Mouse (Mus musculus) heart, adult 9 months (tissue): ENCODE data around the gene Mrnip.
A peak's percentile ranks its signal among the peaks of the same experiment; 100 is the strongest.

ENCODE experiments used
- DNase-seq, 2 experiments: peaks; one replicate each; pipeline ENCODE4 v3.0.0; 2022; ENCODE audit warnings: low spot score in 2 of 2

Mrnip gene

DNA sequence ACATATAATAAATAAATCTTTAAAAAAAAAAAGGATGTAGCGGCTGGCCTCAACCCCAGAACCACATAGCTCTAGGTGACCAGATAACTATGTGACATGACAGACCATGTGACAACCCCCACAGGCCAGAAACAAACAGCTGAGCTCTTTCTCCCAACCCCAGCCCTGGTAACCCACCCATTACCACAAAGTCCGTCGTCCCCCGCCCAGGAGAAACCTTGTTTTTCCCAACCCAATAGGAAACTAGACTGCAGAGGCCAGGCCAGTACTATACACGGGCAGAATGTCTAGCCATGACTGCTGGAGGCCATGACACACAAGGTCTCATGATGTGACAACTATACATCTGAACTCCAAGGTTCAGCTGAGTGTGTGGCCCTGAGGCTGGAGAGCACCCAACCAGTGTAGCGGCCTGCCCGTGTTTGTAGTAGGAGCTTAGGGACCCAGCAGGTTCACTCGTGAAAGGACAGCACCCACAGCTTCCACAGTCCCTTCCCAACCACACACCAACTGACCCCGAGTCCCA is 29.1 kb downstream of the Mrnip start:
- no peak for DNase-seq

DNA sequence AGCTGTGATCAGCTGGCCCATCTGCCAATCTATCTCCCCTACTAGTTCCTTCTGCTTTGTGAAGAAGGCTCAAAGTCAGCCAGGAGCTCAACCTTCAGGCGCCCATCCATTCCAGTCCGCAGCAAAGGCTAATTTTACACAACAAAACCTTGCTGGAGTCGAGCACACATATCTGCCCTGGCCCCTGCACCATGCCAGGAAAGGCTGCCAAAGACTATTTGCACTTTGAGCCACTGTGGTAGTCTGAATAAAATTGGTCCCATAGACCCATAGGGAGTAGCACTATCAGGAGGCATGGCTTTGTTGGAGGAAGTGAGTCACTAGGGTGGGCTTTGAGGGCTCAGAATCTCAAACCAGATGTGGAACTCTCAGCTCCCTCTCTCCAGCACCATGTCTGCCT is 31.2 kb downstream of the Mrnip start:
- DNase-seq, result peak in 1 of 2 experiments; percentile 44

DNA sequence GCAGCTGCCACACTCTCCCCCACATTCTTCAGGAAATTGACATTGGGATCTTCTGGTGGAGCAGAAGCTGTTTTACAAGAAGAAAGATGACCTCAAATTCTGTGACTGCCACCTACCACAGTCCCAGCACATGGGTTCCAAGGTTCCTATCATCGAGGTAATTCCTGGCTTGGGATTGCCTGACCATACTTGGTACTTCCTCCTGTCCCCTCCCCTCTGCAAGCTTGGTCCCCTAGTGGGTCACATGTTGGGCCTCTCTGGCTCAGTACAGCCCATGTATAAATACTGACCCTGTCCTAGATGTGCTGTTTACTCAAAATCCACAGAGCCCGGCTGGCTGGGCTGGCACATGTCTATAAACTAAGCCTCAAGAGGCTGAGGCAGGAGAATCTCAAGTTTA is 31.8 kb downstream of the Mrnip start:
- DNase-seq, result no peak

DNA sequence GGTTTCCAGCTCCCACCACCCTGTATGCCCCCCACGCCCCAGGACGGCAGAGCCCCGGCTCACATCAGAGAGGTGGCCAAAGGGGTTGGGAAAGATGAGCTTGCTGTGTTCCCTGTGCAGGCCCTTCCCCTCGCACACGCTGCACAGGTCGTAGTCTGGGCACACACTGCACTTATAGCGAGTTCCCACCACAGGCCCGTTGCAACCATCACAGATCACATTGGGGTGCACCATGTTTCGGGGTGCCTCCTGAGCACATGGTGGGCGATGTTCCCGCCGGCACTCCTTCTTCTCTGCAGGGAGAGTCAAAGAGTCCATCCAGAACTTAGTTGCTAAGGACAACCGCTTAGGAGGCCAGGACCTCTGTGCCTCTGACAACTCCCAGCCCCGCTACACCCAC is 33.1 kb downstream of the Mrnip start:
- no peak for DNase-seq

DNA sequence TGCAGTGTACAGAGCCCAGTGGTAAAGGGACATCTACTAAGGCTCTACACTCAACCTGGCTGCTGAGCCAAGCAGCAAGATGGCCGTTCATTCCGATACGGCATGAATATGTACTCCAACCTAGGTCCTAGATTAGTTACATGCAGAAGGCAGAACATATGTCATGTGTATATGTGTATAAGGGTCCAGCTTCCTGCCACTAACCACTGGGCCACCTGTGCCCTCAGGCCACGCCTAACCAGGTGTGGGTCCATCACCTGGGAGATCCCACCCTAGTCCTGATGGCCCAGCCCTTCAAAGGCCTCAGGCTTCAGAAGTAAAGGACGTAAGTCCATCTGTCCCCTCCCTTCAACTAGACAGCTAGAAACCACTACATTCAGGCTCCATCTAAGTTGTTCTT is 33.8 kb downstream of the Mrnip start:
- no peak for DNase-seq

DNA sequence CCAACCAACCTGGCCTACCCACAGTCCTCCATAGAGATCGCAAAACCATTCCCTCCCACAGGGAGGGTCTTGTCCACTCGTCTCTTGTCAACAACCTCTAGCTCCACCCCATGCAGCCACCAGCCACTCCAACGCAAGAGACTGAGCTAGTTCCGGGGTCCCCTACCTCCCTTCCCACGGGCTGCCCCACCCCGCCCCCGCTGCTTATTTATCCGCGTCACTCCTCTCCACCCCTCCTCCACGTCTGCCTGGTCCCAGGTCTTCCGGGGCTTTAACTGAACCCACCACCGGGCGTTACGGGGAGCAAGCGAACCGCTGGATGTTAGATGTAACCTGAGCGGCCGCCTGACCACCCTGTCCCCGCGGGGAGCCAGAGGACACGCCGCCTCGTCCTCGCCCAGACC is 35.9 kb downstream of the Mrnip start:
- DNase-seq, result peak; percentile 90 to 94

DNA sequence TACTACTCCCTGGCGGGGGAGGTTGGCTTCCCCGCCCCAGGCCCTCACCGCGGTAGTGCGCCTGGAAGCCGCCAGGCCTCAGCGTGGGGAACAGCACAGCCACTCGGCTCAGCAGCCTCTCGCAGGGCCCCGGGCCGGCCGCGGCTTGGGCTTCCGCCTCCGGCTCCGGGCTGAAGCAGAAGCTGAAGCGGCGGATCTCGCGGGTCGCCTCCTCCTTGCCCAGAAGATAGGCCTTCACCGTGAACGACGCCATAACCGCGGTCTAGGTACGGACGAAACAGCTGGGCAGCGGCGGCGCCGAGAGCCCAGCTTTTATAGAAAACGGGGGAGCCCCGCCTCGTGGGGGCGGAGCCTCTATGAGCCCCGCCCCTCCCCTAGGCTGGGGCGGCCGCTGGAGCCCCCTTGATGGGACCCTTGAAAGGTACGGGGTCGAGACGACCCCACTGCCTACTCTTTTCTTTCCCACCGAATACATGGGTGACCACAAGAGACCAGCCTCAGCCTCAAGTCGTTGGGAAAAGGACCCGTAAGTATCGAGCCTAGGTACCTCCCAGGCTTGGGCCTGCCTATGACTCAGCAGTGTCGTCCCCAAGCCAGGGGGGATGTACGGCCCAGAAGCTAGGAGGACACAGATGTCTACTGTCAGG is 36.4 kb downstream of the Mrnip start, which contains the start of the genes Sqstm1 and Mgat4b:
Gene Sqstm1, minus strand, starts transcription at position 323 of the 647 bp plus-strand sequence.
Gene Mgat4b, plus strand, starts transcription at position 386 of the 647 bp plus-strand sequence.
- DNase-seq, result peak; percentile 88 to 90

DNA sequence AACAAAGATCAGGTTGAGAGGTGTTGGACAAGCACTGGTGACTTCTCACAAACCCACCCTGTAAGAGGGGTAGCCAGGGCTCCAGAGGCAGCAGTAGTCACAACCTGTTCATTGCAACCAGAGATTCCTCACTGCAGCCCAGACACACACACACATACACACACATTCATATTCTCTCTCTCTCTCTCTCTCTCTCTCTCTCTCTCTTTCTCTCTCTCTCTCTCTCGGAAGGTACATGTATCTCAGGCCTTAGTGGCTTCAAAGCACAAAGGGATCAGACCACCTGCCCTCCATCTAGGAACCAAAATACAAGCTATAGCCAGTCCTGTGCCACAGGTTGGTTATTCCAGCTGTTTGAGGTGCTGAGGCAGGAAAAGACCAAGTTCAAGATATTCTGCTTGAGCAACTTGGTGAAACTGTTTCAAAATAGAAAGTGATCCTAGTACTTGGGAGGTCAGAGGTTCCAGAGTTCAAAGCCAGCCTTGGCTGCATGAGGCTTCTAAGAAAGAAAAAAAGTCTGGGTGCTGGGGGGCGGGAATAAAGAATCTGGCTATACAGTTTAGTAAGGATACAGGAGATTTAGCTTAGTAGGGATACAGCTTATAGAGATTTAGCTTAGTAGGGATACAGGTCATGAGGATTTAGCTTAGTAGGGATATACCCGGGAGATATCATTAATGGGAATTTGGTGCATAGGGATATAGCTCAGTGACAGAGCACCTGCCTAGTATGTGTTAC is 37.2 kb downstream of the Mrnip start:
- no peak for DNase-seq

DNA sequence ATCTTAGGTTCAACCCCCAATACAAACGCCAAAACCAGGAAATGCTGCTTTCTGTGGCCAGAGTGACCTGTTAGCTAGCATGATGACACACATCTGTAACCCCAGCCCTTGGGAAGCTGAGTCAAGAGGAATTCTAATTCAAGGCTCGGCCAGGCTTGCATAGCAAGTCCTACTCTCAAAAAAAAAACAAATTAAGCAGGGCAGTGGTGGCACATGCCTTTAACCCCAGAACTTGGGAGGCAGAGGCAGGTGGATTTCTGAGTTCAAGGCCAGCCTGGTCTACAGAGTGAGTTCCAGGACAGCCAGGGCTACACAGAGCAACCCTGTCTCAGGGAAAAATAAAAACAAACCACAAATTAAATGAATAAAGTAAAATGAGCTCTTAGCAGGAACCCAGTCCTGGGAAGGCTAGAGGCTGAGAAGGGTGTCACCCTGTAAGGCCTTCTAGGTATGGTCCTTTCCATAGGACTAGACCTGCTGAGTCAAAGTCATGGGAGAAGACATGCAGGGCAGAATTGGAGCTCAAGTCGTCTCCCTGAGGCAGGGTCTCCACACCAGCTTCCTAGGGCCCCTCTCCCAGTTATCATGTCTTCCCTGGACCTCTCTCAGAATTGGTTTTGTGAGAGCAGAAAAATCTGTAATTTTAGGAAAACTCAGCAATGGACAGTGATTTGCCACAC is 38.0 kb downstream of the Mrnip start:
- DNase-seq, result no peak

DNA sequence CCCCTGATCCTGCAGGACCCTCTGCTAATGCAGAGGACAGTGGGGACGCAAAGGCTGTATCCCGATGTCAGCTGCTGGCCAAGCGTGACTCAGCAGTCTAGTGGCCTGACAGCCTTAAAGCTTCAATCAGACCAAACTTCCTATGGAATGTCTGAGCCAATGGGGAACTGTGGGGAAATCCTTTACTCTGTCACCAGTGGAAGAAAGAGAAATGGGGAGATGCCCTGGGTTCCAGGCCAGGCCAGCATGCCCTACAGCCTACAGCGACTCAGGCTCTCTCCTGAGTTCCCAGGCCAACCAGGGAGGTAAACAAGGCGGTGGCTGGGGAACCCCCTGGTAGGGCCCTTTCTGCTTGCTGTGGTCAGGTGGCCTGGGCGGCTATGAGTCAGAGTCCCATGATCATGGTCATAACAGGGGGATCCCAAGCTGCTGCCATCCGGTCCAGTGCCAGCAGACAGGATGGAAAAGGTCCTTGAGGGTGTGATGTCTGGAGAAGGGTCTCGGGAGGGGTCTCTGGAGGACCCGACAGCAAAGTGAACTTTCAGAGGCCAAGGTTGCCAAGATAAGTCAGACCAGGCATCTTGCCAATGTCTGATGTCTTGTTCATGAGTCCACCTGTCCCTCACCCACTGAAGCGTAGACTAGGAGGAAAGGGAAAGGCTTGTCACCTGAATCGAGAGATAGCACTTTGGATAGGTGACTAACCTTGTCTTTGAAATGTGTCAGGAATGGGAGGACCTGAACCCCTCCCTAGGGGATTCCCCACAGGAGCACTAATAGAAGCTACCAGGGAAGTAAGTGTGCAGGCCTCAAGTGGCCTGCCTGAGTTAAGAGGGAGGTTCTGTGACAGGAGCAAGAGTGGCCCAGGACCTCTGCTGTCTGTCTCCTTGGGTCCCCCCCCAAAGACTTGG is 38.9 kb downstream of the Mrnip start:
- DNase-seq, result peak; percentile 94 to 95

DNA sequence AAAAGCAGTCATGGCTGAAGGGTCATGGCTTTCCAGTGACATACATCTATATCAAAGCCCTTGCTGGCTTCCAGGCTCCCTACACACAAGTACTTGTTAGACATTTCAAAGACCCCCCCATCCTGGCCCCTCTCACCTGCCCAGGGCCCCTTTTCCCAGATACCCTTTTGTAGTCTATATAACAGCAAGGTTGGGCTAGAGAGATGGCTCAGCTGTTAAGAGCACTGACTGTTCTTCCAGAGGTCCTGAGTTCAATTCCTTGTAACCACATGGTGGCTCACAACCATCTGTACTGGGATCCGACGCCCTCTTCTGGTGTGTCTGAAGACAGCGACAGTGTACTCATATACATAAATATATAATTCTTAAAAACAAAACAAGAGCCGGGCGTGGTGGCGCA is 40.4 kb downstream of the Mrnip start:
- no peak for DNase-seq

DNA sequence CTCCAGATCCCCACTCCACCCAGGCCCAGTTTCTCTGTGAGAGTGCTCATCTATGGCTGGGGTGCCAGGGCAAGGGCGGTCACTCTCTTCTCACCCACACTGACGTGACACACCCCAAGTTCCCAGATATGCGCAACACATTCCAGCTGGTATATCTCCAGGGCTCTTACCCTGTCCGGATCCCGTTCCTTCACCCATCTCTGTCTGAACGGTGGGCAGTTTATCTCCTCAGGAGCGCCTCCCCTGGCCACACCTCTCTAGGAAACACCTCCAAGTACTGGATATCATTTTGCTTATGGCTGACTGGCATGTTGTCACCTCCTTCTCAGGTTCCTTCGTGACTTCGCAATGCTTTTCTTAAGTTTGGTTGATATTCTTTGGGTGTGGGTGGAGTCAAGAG is 41.4 kb downstream of the Mrnip start:
- DNase-seq, result no peak

DNA sequence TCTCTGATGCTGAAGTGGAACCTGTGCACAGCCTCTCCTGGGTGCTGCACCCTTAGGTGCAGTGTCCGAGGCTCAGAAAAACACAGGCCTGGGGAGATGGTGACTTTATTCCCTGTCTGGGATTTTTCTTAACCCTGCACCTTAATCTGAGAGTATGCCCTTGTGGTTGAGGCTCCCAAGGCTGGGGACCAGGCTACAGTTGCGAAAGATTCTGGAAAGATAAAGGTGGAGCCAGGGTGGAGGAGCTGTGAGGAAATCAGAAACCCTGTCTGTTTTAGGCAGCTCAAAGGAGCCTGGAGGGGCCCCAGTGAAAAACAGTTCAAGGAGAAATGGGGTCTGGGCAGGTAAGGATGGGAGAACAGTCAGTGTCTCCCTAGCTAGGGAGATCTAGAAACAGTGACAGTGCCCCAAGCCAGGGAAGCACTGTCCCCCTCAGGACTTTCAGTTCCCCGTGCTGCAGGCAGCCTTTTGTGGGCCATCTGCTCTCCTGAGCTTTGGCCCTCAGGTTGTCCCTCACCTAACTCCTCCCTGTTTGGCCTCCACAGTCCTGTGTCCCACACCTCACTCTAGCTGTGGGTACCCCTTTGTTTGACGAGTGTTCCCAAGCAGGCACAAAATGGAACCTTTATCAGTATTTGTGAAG is 42.6 kb downstream of the Mrnip start:
- DNase-seq, result no peak

DNA sequence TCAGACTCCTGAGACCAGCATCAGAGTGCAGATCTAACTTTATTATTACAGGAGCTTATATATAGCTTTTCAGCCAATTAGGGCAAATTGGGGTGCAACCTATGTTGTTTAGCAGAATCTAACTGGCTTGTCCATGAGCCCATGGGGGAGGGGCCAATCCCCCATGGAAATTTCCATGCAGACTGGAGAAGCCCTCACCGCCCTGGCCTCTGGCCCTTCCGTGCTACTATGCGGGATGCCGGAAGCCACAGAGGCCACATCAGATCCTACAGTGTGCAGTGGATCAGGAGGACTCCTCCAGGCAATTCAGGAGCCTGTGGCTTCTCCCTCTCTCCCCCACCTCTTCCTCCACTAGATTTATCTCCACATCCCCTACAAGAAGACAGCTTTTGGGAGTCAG is 43.6 kb downstream of the Mrnip start:
- DNase-seq, result no peak

DNA sequence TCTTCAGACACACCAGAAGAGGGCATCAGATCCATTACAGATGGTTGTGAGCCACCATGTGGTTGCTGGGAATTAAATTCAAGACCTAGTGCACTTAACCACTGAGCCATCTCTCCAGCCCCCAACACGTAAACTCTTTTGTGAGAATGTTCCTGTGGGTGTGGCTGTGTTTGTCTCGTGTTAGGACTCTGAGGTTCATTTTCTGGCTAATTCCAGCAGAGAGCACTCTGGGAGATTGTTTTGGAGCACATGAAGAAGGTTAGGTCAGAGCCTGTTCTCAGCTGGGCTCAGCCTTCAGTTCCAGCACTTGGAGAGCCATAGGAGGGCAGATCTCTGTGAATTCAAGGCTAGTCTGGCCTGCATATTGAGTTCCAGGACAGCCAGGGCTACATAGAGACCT is 45.6 kb downstream of the Mrnip start:
- no peak for DNase-seq

DNA sequence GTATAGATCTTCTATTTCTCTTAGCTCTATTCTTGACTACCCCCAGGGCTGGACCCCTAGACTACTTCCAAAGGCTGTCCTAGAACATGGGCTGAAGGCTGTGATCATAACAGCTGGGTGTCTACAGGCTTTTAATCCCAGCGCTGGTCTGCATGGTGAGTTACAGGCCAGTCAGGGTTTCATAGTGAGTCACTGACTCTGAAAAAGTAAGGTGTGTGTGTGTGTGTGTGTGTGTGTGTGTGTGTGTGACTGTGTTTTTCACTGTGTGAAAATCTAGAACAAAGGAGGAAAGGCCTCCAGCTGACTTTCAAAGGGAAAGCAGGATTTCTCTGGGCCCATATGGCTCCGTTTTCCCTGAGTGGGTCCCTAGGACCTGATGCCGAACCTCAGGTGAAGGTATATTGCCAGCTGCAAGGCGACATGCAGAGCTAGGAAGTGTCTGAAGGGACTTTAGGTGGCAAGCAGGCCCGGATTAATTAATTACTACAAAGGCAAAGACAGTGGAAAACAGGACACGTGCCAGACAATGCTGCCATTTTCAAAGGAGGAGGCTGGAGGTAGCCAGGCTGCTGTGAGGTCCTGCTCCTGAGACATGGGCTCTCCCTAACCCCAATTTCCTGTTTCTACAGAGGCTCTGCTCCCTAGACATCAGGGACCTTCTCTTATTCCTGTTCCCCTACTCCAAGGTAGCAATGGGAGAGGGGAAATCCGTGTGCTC is 48.5 kb downstream of the Mrnip start:
- no peak for DNase-seq

DNA sequence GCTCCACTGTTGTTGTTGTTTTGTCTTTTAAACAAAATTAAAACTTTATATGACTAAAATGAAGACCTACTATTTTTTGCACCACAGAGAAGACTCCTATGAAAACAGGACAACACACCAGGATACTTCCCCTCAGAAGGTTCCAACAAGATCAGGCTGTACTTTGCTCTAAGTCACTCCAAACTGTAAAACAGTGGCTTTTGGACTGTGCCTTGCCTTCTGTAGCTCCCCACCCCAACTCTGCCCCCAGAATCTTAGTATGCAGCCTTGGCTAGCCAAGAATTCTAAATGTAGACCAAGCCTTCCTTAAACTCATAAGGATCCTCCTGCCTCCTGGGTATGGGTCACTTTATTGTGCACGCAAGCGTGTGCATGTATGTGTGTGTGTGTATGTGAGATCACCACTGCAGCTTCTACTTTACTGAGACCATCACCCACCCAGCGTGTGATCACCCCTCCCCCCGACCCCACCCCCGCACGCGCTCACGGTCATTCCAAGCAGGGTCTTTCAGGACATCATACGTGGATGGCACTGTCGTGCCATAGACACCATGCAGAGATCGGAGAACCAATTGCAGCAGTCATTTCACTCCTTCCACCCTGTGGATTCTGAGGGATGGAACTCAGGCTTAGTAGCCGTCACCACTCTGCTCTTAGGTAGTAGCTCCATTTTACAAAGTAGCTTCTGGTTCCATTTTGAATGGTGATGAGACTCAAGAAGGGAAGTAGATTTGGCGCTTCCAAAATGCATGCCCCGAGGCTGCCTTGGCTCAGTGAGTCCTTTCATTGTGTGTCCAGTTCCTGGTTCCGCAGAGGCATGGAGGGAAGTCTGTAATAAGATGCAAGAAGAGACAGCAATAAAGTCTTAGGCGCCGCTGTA is 49.8 kb downstream of the Mrnip start:
- DNase-seq, result no peak

DNA sequence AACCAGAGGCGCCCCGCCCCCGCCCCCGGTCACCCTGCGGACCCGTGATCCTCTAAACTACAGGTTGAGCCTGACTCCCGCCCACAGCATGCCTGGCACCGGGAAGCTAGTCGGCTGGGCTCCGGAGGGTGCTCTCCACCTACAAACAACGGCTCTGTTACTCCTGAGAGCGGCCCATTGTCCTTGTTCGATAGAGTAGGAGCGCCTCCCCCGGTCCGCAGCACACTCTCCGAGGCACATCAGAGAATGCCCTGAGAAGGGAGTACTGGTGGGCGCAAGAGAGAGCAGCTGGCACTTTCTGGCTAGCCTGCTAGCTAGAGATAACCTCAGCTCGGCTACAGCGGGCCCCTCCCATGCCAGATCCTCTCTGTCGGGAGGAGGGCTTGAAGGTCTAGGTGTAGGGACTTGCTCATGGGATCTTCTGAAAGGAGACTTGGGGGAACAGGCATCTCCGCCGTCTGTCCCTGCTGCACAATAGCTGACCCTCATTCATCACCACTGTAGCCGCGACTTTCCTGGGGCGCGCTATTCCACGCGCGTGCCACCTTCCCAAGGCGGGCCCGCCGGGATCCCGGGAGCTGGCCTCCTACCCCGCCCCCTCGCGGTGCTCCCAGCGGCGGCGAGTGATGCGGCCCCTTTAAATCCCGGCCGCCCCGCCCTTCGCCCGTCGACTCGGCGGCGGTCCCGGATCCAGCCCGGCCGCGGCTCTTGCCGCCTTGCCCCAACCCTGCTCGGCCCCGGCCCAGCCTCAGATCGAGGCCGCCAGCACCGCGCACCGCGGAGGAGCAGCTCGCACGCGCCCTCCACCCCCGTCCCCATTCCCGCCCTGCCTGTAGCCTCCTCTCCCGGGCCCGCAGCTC is 50.7 kb downstream of the Mrnip start:
- peak; percentile 90 for DNase-seq
